Mouse (Mus musculus): ENCODE data around the gene Mgll. TPM values are rescaled to one million over a fixed set of nuclear protein-coding genes. Genes with fewer than 3 reads are reported as not detected.

Gene Mgll
- total RNA-seq, 2 experiments from 2014 or later, result 0.99 to 2.0 TPM

DNA sequence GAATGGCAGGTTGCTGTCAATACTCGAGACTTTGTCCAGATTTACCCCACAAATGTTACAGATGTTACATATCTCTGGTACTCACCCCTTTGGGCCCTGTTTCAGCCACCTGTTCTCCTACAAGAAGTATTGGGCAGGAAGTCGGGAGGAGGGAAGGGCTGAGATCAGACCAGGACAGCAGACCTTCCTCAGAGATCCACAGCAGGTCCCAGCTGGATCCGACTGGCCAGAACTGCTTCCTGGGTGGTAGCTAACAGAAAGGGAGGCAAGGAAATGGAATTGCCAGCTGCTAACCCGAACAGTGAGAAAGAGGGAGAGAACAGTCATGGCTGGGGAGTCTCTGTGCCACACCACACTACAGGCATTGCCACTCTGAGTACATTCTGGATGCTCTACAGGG, 43.5 kb downstream of the Mgll start:
- no peak for ATAC-seq (replicated peaks; ENCODE audit: poor library complexity, severe bottlenecking)

DNA sequence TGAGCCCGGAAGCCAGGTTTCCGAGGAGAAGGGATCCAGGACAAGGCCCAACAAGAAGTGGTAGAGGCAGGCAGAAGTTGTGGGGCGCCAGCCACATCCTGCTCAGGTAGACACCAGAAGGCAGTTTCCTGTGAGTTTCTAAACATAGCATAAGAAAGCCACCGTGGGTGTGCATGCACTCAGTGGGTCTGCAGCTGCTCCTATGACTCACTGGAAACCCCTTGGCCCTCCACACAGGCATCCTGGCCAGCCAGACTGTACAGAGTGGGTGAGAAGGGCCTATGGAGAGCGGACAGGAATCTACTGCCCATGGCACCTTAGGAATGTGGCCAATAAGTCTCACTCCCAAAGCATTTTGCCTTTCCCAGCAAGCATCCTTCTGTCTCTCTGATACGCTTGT, 45.5 kb downstream of the Mgll start:
- ATAC-seq (replicated peaks; ENCODE audit: poor library complexity, severe bottlenecking), result peak; percentile 15; the same call in 1 of the 2 replicates

DNA sequence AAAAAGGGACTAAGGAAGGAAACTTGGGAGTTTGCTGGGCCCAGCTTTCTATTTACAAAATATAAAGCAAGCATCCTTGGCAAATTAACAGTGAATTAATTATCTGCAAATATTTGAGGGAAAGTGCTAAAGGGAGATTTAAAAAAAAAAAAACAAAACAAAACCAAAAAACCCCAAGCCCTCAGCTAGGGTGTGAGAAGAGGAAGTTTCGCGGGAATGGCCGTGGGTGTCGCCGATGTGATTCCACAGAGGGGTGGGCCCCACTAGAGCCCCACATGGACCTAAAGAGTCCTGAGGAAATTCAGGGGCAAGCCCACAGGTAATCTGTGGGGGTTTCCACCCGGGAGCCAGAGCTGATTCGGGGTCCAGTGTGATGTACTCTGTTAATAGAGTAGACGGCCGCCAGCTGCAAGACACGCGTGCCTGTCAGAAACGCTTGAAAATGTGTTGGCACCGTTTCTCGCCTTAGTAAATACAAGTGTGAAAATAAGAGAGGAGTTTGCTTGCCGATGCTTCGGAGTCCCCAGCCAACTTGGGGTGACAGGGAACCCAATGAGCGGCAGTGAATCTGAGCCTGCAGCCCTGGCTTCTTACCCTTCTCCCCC, 46.2 kb downstream of the Mgll start:
- ATAC-seq (replicated peaks; ENCODE audit: poor library complexity, severe bottlenecking), result peak; percentile 66

DNA sequence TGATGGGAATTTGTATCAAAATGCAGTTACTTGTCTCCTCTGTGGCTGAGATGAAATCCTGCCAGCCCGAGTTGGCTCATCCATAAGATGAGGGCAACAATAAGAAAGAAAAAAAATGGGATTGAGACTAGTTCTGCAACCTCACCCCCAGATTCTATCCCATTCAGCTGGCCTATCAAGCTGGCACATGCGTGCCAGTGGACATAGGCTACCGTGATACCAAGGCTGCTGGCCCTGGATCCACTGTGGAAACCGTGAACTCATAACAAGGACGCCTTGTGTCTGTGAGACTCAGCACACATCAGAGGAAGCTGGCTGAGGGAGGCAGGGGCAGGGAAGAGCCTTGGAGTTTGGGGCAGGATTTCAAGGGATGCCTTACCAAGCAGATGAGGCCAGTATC, 46.8 kb downstream of the Mgll start:
- ATAC-seq (replicated peaks; ENCODE audit: poor library complexity, severe bottlenecking), result no peak

DNA sequence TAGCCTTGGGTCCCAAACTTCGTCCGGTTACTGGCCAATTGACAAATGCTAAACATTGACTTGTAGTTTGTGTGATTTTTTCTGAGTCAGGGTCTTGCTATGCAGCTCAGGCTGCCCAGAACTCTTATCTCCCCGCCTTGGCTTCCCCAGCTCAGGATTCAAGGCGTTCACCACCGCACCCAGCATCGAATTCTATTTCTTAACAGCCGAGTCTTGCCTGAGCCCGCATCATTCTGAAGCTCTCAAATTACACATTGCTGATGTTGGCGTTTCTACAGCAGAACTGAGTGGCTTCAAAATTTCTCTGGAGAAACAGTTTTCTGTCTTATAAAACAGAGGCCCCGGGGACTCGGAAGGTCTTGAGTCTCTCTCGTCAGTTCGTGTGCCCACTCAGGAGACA, 47.8 kb downstream of the Mgll start:
- ATAC-seq (replicated peaks; ENCODE audit: poor library complexity, severe bottlenecking), result no peak

DNA sequence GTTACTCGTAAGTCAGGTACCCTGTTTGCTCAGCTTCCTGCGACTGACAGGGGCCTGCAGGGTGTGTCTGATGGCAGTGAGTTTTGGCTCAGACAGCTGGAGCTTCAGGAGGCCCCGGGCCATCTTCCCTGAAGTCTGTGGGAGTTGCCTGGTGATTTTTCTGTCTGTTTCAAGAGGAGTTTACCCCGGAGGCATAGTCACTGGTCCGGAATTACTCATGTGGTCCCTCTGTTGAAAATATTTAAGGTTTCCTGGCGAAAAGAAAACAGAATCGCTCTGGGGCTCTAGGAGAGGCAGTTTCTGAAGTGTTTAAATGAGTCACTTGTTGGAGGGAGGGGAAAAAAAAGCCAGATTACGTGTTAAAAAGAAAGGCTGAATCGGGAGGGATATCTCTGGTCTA, 49.8 kb downstream of the Mgll start:
- no peak for ATAC-seq (replicated peaks; ENCODE audit: poor library complexity, severe bottlenecking)

DNA sequence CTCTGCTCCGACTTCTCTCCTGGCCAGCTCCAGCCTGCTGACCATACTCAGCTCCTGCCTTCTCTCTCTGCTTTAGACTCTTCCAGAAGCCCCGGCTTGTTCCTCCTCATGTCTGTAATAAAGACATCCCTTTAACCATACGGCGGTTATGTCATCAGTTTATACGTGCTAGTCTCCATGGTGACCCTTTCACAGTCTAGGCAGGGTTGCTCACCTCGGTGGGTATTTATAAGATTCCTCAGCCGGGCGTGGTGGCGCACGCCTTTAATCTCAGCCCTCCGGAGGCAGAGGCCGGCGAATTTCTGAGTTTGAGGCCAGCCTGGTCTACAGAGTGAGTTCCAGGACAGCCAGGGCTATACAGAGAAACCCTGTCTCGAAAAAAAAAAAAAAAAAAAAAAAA, 51.1 kb downstream of the Mgll start:
- ATAC-seq (replicated peaks; ENCODE audit: poor library complexity, severe bottlenecking), result no peak

DNA sequence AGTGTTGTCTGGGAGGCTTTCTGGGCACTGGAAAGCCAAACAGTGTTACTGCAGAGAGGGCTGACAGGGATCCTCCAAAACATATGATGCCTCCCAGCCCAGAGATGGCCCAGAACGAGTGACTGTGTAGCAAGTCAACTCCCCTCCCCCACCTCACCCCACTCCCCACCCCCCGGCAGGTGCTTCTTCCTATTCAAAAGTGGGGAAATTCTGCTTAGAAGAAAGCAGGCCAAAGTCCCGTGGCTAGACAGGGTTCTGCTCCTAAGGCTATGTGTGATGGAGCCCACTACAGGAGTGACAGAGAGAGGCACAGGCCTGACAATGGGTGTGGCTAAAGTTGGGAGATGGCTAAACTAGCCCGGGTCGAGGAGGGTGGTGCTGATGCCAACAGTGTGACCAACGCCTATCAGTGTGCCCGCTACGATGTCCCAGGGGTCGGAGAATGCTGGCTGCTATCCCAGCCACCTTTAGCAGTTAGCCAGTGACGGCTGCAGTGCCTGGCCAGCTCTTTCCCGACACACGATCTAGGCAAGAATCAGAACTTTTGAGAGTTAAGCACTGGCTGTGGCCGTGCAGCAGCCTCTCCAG, 52.2 kb downstream of the Mgll start:
- no peak for ATAC-seq (replicated peaks; ENCODE audit: poor library complexity, severe bottlenecking)

DNA sequence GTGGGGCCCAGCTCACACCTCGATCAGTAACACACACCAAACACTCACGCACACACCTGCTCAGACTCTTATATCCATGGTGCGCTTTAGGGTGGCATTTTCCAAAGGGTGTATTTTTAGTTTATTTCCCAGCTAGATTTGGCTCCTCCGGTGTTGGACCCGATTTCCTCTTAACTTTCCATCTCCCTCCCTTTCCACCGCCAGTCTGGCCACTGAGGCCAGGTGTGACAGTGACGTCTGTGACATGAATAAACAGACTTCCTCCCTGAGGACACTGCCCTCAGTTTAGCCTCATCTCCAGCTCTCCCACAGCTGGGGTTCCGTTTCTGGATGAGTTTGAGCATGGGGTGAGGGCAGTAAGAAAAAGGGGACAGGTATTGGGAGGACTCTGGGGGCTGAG, 52.8 kb downstream of the Mgll start:
- no peak for ATAC-seq (replicated peaks; ENCODE audit: poor library complexity, severe bottlenecking)

DNA sequence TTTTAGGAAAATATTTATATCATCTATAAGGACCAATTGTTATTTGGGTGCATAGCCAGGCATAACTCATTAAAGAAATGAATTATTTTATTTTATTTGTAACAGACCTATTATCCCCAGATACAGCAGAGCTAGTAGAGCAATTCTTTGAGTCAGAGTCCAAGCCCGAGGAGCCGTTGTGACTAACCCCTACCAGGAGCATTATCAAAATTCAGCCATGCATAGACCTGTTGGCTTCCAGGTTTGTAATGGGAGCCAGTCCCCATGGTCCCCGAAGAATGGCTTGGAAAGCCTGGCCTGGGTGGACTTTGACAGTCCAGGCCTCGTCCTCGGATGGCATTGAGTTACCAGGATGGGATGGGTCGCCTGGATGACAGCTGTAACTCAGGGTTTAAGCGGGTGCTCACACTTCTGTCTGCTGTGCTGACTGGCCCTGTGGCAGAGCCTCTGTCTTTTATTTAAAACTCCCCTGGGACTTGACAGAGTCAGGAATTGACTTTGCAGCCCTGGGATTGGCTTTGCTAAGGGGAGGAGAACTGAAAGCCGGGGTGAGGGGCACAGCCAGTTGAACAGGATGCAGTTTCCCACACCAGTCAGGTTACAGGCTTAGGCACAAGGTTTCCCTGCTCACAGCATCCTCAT, 54.0 kb downstream of the Mgll start:
- no peak for ATAC-seq (replicated peaks; ENCODE audit: poor library complexity, severe bottlenecking)

DNA sequence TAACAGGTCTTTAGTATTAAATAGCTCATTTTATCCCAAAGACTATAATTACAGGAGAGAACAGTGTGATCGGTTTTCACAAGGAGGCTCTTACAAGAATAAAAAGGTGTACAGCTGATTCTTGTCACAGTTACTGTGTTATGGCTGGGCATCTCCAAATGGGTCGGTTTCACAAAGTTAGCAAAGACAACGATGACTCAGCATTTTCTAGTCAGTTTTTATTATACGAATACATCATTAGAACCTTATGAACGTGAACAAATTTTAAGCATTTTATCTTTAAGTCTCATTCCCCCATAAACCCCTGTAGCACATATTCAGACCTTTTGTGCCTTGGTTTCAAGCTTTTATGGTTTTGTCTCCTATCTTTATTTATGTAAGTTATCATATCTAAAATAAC, 55.5 kb downstream of the Mgll start:
- no peak for ATAC-seq (replicated peaks; ENCODE audit: poor library complexity, severe bottlenecking)

DNA sequence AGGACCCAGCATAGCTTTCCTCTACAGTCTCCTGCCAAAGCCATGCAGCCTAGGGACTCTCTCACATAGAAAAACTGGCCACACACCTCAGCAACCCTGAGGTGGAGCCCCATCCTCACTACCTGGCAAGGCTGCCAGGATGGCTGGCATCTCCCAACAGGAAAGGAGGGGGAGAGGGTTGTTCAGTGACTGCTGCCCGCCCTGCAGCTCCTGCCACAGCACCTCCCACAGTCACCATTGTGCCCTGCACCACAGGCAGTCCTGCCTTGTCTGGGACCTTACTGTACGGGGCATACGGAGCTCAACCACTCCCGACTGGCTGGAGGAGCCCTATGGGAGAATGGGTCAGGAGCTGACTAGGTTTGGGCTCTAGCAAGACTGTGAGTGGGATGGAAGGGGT, 57.7 kb downstream of the Mgll start:
- no peak for ATAC-seq (replicated peaks; ENCODE audit: poor library complexity, severe bottlenecking)

DNA sequence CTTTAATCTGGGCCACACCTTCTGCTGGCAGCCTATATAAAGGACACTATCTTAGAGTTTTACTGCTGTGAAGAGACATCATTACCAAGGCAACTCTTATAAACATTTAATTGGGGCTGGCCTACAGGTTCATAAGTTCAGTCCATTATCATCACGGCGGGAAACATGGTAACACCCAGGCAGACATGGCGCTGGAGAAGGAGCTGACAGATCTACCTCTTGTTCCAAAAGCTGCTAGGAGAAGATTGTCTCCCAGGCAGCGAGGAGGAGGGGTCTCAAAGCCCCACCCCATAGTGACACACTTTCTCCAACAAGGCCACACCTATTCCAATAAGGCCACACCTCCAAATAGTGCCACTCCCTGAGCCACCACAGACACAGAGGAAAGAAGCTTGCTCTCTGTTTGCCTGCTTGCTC, 58.8 kb downstream of the Mgll start:
- ATAC-seq (replicated peaks; ENCODE audit: poor library complexity, severe bottlenecking), result no peak

DNA sequence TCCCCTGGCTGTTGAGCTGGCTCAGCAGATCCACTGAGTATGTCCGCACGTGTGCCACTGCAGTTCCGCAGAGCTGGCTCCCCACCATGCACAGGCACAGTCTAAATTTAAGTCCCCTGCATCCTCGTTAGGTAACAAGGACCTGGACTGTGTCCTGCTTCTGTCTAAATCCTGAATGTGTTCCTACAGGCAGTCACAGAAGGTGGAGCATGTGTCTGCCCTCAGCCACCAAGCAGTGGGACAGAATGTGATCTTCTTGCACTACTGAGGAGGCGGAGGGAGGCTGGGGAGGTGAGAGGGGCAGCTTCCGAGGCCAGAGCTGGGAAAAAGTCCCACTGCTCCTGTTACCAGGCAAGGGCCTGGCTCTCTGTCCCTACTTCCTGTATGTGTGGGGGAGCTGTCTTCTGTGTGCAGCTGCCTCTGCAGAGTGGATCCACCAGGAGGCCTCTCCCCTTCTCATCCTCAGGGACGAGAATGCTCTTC, 60.5 kb downstream of the Mgll start:
- ATAC-seq (replicated peaks; ENCODE audit: poor library complexity, severe bottlenecking), result peak; percentile 69

DNA sequence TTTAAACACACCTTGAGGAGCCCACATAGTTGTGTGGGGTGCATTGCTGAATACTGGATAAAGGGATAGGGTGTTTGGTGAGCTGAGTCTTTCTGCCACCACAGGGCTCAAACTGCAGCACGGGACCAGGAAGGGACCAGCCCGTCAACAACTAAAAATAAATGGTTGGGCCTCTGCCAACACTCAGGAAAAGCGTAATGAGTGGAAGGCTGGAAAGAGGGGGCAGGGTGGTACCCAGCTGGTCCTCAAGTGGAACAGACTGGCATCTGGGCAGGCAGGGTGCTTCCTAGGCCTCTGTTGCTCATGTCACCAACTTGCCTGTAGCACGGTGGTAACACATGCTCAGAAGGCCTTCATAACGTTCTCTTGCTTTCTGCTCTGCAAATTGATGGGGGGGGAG, 61.1 kb downstream of the Mgll start:
- no peak for ATAC-seq (replicated peaks; ENCODE audit: poor library complexity, severe bottlenecking)

DNA sequence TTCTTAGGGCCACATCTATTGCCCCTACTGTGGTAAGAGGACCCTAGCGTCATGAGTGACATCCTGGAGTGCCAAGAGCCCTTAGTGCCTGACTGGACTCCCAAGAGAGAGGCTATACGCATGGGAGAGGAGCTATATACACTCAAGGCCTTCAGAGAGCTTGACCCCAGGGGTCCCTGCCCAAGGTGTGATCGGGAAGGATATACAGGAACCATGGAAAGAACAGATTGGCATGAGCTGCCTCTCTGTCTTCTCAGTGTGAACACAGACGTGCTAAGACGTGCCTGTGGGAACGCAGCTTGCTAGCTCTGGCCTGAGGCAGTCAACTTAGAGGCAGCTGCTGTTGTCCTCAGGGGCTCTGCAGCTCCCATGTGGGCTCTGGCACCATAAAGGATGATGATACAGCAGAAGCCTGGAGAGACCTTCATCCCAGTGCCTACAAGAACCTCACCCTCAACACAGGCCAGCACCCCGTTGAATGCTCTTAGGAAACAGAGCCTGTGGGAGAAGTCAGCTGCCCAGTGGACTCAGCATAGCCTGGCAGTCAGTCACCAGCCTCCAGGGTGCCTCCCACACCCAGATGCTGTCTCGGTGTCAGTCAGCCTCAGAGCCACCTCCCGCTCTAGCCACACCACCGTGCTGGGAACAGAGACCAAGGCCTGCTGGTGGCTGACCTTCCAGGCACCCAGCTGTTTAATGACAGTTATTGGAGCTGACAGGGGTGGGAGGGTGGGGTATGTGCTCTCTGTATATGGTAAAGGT, 61.8 kb downstream of the Mgll start:
- ATAC-seq (replicated peaks; ENCODE audit: poor library complexity, severe bottlenecking), result no peak

DNA sequence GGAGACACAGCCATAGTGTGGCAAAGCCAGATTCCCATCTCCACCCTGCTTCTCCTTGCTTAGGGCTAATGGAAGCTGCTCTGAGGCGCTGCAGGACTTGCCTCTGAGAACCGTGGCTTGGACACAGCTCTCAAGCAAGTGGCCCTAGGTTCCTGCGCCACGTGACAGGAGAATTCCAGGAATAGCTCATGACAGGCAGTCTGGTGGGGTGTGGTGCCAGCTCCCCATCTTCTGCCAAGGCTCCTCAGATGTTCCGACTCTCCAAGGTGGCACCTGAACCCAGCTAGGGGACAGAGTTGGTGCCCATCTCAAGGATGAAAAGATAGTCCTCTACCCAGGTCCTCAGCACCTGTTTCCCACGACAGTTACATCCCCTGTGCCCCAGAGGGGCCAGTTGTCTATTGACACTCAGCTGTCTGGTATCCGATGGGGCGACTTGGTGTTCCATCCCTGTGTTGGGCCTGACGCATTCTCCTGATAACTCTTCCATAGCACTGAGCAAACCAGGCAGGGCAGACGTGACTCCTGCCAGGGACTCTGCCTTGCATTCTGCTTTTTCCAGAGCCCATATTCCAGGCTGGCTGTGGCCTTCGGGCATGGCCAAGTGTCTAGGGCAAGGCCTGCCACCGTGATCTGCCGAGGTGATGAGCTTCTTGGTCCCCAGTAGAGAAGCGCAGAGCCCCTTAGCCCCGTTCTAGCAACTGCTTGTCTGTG, 62.7 kb downstream of the Mgll start:
- no peak for ATAC-seq (replicated peaks; ENCODE audit: poor library complexity, severe bottlenecking)

DNA sequence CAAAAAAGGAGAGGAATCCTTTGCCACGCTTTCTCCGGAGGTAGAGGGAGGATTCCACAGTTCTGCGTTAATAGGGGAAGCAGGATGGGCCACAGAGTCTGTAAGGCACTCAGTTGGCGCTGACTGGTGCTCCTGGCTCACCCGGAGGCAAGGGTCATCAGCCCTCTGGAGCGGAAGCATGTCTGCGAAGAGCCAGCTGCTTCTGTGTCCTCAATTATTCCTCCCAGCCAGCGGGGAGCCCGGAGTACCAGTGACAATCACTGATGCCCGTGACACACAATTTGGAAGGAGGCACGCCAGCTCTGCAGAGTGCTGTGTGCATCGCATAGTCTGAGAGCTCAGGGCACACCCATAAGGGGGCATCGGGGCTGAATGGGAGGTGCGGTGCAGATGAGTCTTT, 63.3 kb downstream of the Mgll start:
- ATAC-seq (replicated peaks; ENCODE audit: poor library complexity, severe bottlenecking), result no peak

DNA sequence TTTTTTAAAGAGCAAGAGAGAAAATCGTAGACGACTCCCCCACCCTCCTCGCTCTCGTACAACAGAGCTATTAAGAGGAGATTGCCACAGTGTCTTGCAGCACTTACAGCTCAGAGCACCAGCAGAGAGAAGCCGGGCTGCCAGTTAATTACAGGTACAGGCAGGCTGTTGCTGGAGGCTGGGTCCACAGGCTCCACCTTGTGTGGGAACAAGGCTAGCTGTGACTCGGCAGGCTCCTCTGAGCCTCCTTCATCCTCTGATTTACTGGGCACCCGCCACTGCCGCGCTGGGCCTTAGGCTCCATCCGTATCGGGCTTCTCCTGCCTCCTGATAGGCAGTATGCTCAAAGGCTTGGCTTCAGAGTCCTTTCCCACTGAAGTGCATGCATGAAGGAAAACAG, 64.0 kb downstream of the Mgll start:
- no peak for ATAC-seq (replicated peaks; ENCODE audit: poor library complexity, severe bottlenecking)

DNA sequence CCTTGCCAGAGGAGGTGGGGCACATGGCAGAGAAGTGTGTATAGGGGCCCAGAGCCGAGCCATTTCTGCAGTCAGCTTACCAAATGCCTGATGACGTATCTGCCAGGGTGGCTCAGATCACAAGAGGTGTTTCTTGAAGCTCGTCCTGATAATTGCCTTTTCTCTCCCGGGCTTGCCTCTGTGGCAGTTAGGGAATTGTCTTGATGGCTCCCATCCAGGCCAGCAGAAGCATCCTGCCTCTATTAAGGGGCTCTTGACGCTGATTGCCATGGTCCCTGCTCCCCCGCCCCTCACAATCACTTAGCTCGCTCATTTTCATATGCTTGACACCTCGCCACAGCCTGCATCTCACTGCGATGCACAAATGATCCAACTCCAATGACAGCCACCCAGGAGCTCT, 67.1 kb downstream of the Mgll start:
- ATAC-seq (replicated peaks; ENCODE audit: poor library complexity, severe bottlenecking), result no peak

All from granulocyte monocyte progenitor cell, adult 5-6 weeks (primary cell).